Mouse (Mus musculus): ENCODE results near the gene Srsf5.

- no peak for TF ChIP-seq CTCF (IDR thresholded peaks at IDR 0.05; ENCODE audit: control insufficient read depth, insufficient read depth, low read length)
- no peak for TF ChIP-seq POLR2A (IDR thresholded peaks at IDR 0.05; ENCODE audit: borderline replicate concordance, control insufficient read depth, low read depth, low read length)
Measured at GRCm38 (mm10) chr12:80970181-80970705, 24.9 kb downstream of the Srsf5 start.
